Mouse (Mus musculus) lung, postnatal 0 days (tissue): ENCODE data around the gene Plxdc1. TPM values are rescaled to one million over a fixed set of nuclear protein-coding genes. Genes with fewer than 3 reads are reported as not detected.
A peak's percentile ranks its signal among the peaks of the same experiment; 100 is the strongest.

ENCODE experiments used
- ATAC-seq: fragments of 200-750 bp; cut with Nextera tagmentation; 2 replicates; pipeline ENCODE4 v1.8.0; 2017; ENCODE audit warnings: moderate library complexity
- DNase-seq: peaks from one replicate; pipeline ENCODE4 v3.0.0-alpha.2; 2016; ENCODE audit warnings: low spot score
- H3K27ac ChIP-seq: fragments of 300-500 bp; sonication (generic); 2 replicates; pipeline ENCODE4 v1.5.1; 2014; ENCODE audit warnings: antibody characterized with exemption, mild to moderate bottlenecking, low read length, mixed read lengths
- H3K27me3 ChIP-seq: fragments of 300-500 bp; sonication (generic); replicated peaks from 2 replicates; pipeline ENCODE4 v1.6.1; 2014; ENCODE audit warnings: low read length, mixed read lengths; ENCODE audit not compliant: insufficient read depth
- H3K36me3 ChIP-seq: fragments of 300-500 bp; sonication (generic); 2 replicates; pipeline ENCODE4 v1.6.1; 2014; ENCODE audit warnings: low read length, mixed read lengths; ENCODE audit not compliant: insufficient read depth
- H3K4me1 ChIP-seq: fragments of 300-500 bp; sonication (generic); 2 replicates; pipeline ENCODE4 v1.6.1; 2014; ENCODE audit warnings: antibody characterized with exemption, low read depth, low read length, mixed read lengths; ENCODE audit not compliant: insufficient read depth
- H3K4me2 ChIP-seq: fragments of 300-500 bp; sonication (generic); replicated peaks from 2 replicates; pipeline ENCODE4 v1.6.1; 2014; ENCODE audit warnings: low read depth, mild to moderate bottlenecking, low read length, moderate library complexity, mixed read lengths
- H3K4me3 ChIP-seq: fragments of 300-500 bp; sonication (generic); 2 replicates; pipeline ENCODE4 v1.5.1; 2014; ENCODE audit warnings: low read depth, low read length
- H3K9ac ChIP-seq: fragments of 300-500 bp; sonication (generic); replicated peaks from 2 replicates; pipeline ENCODE4 v1.6.1; 2014; ENCODE audit warnings: low read depth, mild to moderate bottlenecking
- H3K9me3 ChIP-seq: fragments of 300-500 bp; sonication (generic); 2 replicates; pipeline ENCODE4 v1.6.1; 2016; ENCODE audit warnings: low read length, mixed read lengths
- CTCF ChIP-seq: IDR thresholded peaks from 2 replicates; pipeline ENCODE4 v1.5.1; 2016; ENCODE audit warnings: antibody characterized with exemption, mild to moderate bottlenecking
- EP300 ChIP-seq: IDR thresholded peaks from 2 replicates; pipeline ENCODE4 v1.6.1; 2016; ENCODE audit warnings: antibody characterized with exemption, mild to moderate bottlenecking, control low read depth
- WGBS: fragments of 180-500 bp; shearing (Covaris S2); extraction: QIAGEN DNeasy Blood & Tissue Kit; methylation state at CpG from one replicate; pipeline ENCODE4 v1.1.7; 2014; 5-methylcytosine and 5-hydroxymethylcytosine counted together
- polyA plus RNA-seq: library from polyadenylated mRNA; unstranded; fragments of >200 nt; fragmentation: Nextera tagmentation; extraction: Ambion mirVana; gene quantifications from 2 replicates; pipeline ENCODE4 v1.2.1, GENCODE M21; 2015

The Plxdc1 gene
- polyA plus RNA-seq, 1 experiment from 2014 or later: 1.7 TPM

GRCm38 (mm10) chr11:97906905-97907304, 79.3 kb downstream of the Plxdc1 start:
- DNase-seq: no peak
- no peak overlapping the region for H3K27ac ChIP-seq
- 85% methylated on average over 9 of the region's 9 CpGs for WGBS
- no peaks in the 10 kb centered on the region for H3K27me3 ChIP-seq
- H3K9ac ChIP-seq: no peak overlapping the region
- H3K36me3 ChIP-seq: no peaks in the 10 kb centered on the region
- H3K4me2 ChIP-seq: no peak overlapping the region
- ATAC-seq: no peak
- no peak overlapping the region for H3K4me3 ChIP-seq
- H3K4me1 ChIP-seq: no peaks in the 10 kb centered on the region
- H3K9me3 ChIP-seq: no peaks in the 10 kb centered on the region
- TF ChIP-seq EP300: no peak
- no peak for TF ChIP-seq CTCF

- Histone ChIP-seq H3K36me3 (no peaks in the 10 kb centered on the region), H3K9ac (no peak overlapping the region), H3K4me2 (no peak overlapping the region), H3K4me1 (no peaks in the 10 kb centered on the region), H3K27me3 (no peaks in the 10 kb centered on the region), H3K4me3 (no peak overlapping the region), H3K27ac (no peak overlapping the region), H3K9me3 (no peaks in the 10 kb centered on the region)
- TF ChIP-seq EP300 (no peak), CTCF (no peak)
- no peak for ATAC-seq
- DNase-seq: no peak
- 34% methylated on average over 2 of the region's 2 CpGs for WGBS
These were observed 80.3 kb downstream of the Plxdc1 start for GRCm38 (mm10) chr11:97905941-97906340.

DNA sequence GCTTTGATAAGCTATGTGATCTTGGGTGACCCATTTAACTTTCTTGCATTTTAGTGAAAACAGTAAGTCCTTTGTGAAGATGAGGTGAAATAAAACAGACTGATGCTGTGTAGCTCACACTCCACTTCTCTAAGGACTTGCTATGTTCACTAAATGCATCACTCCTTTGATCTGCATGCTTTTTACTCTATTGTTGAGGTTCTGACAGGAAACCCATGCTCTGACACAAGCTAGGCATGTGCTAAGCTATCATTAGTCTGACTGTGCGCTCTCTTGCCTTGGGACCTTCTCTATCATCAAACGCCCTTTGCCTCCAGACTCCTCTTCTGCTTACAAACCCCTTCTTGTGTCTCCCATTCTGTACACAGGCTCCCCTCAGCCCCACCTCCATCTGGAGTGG, 80.7 kb downstream of the Plxdc1 start:
- Histone ChIP-seq H3K4me1 (no peaks in the 10 kb centered on the region), H3K27ac (no peak overlapping the region), H3K4me3 (no peak overlapping the region), H3K9ac (no peak overlapping the region), H3K27me3 (no peaks in the 10 kb centered on the region), H3K36me3 (no peaks in the 10 kb centered on the region), H3K4me2 (no peak overlapping the region), H3K9me3 (no peaks in the 10 kb centered on the region)
- 92% methylated on average over 2 of the region's 2 CpGs for WGBS
- no peak for ATAC-seq
- no peak for TF ChIP-seq EP300
- TF ChIP-seq CTCF: no peak
- no peak for DNase-seq

DNA sequence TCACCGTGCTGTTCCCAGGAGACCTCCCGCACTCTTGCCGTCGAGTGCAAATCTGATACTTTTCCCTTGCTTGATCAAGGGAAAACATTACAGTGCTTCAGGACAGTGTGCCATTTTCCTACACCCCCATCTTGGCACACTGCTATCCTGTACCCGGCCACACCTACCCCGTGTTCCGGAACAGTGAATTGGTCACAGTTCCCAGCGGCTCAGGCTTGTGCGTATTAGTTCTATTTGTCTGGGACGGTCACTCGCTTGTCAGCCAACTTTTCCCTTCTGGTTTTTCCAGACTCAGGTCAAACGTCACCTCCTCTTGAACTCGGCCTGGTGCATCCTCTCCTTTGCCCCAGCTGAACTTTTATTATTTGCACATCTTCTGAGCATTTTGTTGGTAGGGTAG, 81.4 kb downstream of the Plxdc1 start:
- Histone ChIP-seq H3K4me2 (no peak overlapping the region), H3K4me1 (no peaks in the 10 kb centered on the region), H3K36me3 (no peaks in the 10 kb centered on the region), H3K27ac (no peak overlapping the region), H3K9ac (no peak overlapping the region), H3K4me3 (no peak overlapping the region), H3K27me3 (no peaks in the 10 kb centered on the region), H3K9me3 (no peaks in the 10 kb centered on the region)
- ATAC-seq (no peak), DNase-seq (no peak)
- TF ChIP-seq EP300 (no peak), CTCF (no peak)
- 78% methylated on average over 13 of the region's 13 CpGs for WGBS

DNA sequence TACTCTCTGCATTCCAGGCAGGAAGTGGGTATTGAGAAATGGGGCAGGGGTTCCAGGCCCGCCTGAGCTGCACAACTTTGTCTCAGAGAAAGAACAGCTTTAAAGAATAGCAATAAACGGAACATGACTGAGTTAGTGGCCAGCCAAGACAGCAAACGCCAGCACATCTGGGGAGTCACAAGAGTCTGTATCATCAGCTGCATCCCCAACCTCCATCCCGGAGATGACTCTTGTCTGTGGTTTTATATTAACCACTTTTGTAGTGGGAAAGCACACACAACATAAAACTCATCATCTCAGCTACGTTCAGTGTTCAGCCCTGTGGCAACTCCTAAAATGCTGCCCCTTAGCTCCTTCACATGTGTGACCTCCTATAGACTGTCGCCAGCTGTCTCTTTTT, 84.4 kb downstream of the Plxdc1 start:
- ATAC-seq (no peak), DNase-seq (no peak)
- Histone ChIP-seq H3K4me2 (no peak overlapping the region), H3K4me1 (no peaks in the 10 kb centered on the region), H3K27me3 (no peaks in the 10 kb centered on the region), H3K9me3 (no peaks in the 10 kb centered on the region), H3K36me3 (no peaks in the 10 kb centered on the region), H3K27ac (no peak overlapping the region), H3K9ac (no peak overlapping the region), H3K4me3 (no peak overlapping the region)
- 68% methylated on average over 6 of the region's 6 CpGs for WGBS
- TF ChIP-seq CTCF: no peak
- no peak for TF ChIP-seq EP300

- WGBS: 0% methylated on average over 2 of the region's 2 CpGs
- TF ChIP-seq EP300: no peak
- peak; percentile 95 for TF ChIP-seq CTCF
- H3K27ac ChIP-seq: no peak overlapping the region
- H3K27me3 ChIP-seq: no peaks in the 10 kb centered on the region
- DNase-seq: peak; percentile 95
- H3K9me3 ChIP-seq: no peaks in the 10 kb centered on the region
- no peak overlapping the region for H3K4me3 ChIP-seq
- no peaks in the 10 kb centered on the region for H3K36me3 ChIP-seq
- H3K4me2 ChIP-seq: no peak overlapping the region
- H3K4me1 ChIP-seq: no peaks in the 10 kb centered on the region
- no peak overlapping the region for H3K9ac ChIP-seq
- ATAC-seq: peak; percentile 76
These were observed 86.4 kb downstream of the Plxdc1 start for GRCm38 (mm10) chr11:97899822-97900221.

GRCm38 (mm10) chr11:97897568-97898185, 88.6 kb downstream of the Plxdc1 start:
- WGBS: 65% methylated on average over 3 of the region's 3 CpGs
- no peak overlapping the region for H3K4me2 ChIP-seq
- no peaks in the 10 kb centered on the region for H3K4me1 ChIP-seq

More at GRCm38 (mm10) chr11:97897568-97898185, 88.6 kb downstream of the Plxdc1 start:
- no peaks in the 10 kb centered on the region for H3K9me3 ChIP-seq
- ATAC-seq (no peak), DNase-seq (no peak)
- no peak overlapping the region for H3K27ac ChIP-seq
- no peaks in the 10 kb centered on the region for H3K27me3 ChIP-seq
- H3K9ac ChIP-seq: no peak overlapping the region
- no peak overlapping the region for H3K4me3 ChIP-seq
- H3K36me3 ChIP-seq: no peaks in the 10 kb centered on the region
- TF ChIP-seq EP300 (no peak), CTCF (no peak)
